Mouse (Mus musculus): ENCODE data around the gene H2-Q4. TPM values are rescaled to one million over a fixed set of nuclear protein-coding genes. Genes with fewer than 3 reads are reported as not detected.
"Not testable (repeated sequence)": the region's sequence is repeated elsewhere in the genome, so short reads cannot be mapped to it uniquely, and the experiment has no call there.

The H2-Q4 gene
- total RNA-seq (2021): 1 to 10 TPM; 1.7 to 2.3 TPM
- long read RNA-seq, experiment 1: 0 reads
- long read RNA-seq, experiment 2: 0 reads

DNA sequence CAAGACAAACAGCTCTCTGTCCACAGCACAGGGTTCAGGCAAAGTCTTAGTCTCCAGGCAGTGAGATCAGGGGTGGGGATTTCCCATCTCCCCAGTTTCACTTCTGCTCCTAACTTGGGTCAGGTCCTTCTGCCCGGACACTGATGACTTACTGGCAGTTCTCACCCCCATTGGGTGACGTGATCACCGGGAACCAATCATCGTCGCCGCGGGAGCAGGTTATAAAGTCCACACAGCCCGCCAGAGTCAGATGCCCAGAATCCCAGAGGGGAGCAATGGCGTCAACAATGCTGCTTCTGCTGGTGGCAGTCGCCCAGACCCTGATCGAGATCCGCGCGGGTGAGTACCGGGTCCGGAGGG lies at the start of gene H2-Q4:
TSS of gene H2-Q4 (plus strand) at position 249 of the 360 bp plus-strand sequence.
- DNase-seq (ENCODE audit: low spot score in 2 of 2): peak; percentile 81
- H3K4me3 ChIP-seq: peak within 1 kb of the TSS; percentile 61
- TF ChIP-seq CTCF (conservative IDR thresholded peaks at IDR 0.05): no peak
- H3K27ac ChIP-seq: peak within 1 kb of the TSS; percentile 5; the same call in 1 of the 2 replicates

DNA sequence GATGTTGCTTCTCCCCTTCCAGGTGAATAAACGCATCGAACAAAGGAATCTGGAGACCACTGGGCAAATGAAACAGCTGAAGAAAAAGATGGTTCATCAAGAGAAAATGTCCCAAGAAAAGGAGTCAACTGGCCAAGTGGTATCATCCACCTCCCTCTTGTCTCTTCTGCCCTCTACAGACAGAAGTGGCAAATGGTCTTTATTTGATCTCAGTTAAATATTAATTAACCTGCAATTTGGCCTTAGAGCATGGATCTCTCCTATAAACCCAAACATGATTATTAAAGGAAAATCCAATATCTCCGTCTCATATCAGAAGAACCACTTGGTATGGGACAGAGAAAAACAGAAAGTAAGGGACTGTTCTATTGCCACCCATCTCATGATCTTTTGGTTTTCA lies 49.7 kb upstream of the H2-Q4 start:
- DNase-seq (ENCODE audit: low spot score in 2 of 2): not testable (repeated sequence)

DNA sequence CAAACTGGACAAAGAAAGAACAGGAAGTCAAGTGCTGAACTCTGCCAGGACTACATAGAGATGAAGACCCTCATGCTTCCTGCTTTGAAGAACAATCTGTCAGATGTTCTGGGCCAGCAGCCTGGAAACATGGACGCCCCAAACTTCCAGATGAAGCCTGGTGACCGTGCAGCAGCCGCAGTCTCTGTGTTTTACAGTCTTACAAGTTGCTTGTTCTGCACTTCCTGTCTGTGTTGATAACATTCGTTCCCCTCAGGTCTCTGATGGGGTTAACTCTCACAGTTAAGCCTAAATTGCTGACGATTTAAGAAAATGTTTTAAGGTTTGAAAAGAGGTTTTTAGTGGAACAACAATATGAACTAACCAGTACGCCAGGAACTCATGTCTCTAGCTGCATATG lies 47.9 kb upstream of the H2-Q4 start:
- DNase-seq (ENCODE audit: low spot score in 2 of 2); H3K4me3 ChIP-seq; H3K27ac ChIP-seq: not testable (repeated sequence)

More for the DNA sequence above, 49.7 kb upstream of the H2-Q4 start:
- H3K27ac ChIP-seq, H3K4me3 ChIP-seq: not testable (repeated sequence)
- TF ChIP-seq CTCF (conservative IDR thresholded peaks at IDR 0.05): peak; percentile 47

DNA sequence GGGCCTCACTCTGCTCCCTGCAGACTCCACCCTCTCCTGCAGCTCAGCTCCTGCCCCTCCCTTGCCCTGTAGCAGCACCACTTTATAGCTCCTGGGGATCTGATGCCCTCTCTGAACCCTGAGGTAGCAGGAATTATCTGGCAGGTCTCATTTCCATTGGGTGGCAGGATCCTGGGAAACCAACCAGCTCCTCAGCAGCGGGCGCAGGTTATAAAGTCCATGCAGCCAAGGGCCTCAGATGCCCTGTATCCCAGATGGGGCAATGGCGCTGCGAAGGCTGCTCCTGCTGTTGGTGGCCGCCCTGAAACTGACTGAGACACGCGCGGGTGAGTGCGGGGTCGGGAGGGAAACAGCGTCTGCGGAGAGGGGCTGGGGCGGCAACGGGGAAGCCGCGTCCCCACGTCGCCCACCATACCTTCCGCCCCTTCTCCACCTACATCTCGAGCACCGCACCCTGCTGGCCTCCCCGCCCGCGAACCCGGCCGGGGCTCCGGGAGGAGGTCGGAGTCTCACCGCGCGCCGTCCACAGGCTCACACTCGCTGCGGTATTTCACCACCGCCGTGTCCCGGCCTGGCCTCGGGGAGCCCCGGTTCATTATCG lies 37.2 kb upstream of the H2-Q4 start, which contains the start of gene H2-Q2:
TSS of gene H2-Q2 (plus strand) at position 172 of the 601 bp plus-strand sequence.
- peak within 1 kb of the TSS; percentile 44 for H3K4me3 ChIP-seq
- no peak for TF ChIP-seq CTCF (conservative IDR thresholded peaks at IDR 0.05)
- no peak for DNase-seq (ENCODE audit: low spot score in 2 of 2)
- no peak within 1 kb of the TSS for H3K27ac ChIP-seq

DNA sequence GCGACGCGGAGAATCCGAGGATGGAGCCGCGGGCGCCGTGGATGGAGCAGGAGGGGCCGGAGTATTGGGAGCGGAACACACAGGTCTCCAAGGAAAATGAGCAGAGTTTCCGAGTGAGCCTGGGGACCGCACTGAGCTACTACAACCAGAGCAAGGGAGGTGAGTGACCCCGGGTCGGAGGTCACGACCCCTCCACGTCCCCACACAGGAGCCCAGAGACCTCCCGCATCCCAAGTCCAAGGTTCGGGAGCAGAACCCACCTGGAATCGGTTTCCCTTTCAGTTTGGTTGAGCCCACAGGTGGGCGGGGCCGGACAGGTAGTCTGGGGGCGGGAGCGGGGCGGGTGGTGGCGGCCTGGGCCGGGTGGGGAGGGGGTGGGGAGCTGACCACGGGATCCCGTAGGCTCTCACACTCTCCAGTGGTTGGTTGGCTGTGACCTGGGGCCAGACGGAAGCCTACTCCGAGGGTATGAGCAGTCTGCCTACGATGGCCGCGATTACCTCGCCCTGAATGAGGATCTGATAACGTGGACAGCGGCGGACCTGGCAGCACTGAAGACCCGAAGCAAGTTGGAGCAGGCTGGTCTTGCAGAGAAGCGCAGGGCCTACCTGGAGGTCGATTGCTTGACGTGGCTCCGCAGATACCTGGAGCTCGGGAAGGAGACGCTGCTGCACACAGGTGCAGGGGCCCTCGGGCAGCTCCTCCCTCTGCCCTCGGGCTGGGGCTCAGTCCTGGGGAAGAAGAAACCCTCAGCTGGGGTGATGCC lies 36.5 kb upstream of the H2-Q4 start:
- H3K4me3 ChIP-seq: peak overlapping the region; percentile 44
- DNase-seq (ENCODE audit: low spot score in 2 of 2): no peak
- TF ChIP-seq CTCF (conservative IDR thresholded peaks at IDR 0.05): no peak
- H3K27ac ChIP-seq: no peak overlapping the region

DNA sequence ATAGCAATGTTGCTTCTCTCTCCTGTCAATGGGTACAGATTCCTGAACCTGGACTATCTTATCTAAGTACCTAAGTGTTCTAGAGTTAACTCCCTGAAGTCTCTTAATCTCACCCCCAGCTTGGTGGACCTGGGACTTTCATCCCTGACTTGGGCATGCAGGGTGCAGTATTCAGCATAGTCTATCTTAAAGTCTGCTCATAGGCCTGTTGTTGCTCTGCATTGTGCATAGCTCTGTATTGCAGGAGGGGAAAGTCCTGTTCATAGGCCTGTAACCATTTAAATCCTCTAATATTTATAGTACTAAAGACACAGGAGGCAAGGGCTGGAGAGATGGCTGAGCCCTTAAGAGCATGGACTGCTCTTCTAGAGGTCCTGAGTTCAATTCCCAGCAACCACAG lies 31.8 kb upstream of the H2-Q4 start:
- DNase-seq (ENCODE audit: low spot score in 2 of 2); H3K4me3 ChIP-seq: not testable (repeated sequence)

DNA sequence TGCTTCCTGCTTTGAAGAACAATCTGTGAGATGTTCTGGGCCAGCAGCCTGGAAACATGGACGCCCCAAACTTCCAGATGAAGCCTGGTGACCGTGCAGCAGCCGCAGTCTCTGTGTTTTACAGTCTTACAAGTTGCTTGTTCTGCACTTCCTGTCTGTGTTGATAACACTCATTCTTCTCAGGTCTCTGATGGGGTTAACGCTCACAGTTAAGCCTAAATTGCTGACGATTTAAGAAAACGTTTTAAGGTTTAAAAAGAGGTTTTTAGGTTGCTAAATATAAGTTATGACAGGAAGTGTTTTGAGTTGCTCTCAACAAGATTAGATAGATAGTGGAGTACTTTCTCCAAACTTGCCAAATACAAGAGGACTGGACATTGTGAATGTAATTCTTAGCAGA lies 26.1 kb upstream of the H2-Q4 start:
- DNase-seq (ENCODE audit: low spot score in 2 of 2); H3K27ac ChIP-seq; H3K4me3 ChIP-seq: not testable (repeated sequence)

More for the DNA sequence above, 31.8 kb upstream of the H2-Q4 start:
- not testable (repeated sequence) for H3K27ac ChIP-seq

DNA sequence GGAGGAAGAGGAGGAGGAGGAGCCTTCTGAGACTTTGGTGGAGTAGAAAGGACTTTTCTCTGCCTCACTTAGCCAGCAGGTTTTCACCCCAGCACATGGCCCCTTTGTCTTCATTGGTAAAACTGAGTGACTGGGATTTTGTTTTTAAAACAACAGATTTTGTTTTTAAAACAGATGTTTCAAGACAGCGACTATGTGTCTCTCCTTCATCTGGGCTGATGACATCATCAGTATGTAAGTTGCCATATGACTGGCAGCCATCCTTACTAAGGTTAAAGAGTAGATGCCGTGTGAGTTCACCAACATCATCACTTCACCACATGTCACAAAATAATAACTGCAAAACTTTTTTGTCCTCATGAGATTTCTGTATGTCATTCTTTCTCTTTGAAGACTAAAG lies 25.3 kb upstream of the H2-Q4 start:
- TF ChIP-seq CTCF (conservative IDR thresholded peaks at IDR 0.05): no peak
- no peak for DNase-seq (ENCODE audit: low spot score in 2 of 2)
- Histone ChIP-seq H3K27ac (no peak overlapping the region), H3K4me3 (no peak overlapping the region)

DNA sequence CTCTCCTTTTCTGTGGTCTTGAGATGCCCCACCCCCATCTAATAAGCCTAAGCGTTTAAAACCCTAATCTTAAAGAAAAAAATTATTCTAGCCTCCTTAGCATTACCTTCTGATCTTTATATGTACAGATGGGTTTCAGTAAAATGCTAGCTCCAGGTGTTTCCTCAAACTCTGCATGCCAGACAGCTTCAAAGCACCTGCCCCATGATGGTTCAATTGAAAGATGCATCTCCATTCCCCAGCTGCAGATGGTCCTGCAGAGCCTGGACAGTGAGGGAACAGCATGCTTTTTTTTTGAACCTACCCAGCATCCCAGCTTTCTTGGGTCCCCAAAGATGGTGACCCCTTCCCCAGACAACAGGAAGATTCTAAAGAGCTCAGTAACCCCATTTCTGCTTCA lies 22.3 kb upstream of the H2-Q4 start:
- no peak for DNase-seq (ENCODE audit: low spot score in 2 of 2)
- TF ChIP-seq CTCF (conservative IDR thresholded peaks at IDR 0.05): no peak
- H3K27ac ChIP-seq: no peak overlapping the region
- H3K4me3 ChIP-seq: no peak overlapping the region

DNA sequence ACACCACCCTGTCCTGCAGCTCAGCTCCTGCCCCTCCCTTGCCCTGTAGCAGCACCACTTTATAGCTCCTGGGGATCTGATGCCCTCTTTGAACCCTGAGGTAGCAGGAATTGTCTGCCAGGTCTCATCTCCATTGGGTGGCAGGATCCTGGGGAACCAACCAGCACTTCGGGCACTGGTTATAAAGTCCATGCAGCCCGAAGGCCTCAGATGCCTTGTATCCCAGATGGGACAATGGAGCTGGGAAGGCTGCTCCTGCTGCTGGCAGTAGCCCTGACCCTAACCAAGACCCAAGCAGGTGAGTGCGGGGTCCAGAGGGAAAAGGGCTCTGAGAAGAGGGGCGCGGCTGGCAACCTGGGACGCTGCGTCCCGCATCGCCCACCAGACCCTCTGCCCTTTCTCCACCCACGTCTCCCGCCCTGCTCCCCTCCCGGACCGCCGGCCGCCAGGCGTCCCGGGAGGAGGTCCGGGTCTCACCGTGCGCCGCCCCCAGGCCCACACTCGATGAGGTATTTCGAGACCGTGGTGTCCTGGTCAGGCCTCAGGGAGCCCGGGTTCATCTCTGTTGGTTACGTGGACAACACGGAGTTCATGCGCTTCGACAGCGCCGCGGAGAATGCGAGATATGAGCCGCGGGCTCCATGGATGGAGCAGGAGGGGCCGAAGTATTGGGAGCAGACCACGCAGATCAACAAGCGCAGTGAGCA lies 20.5 kb upstream of the H2-Q4 start:
- no peak for TF ChIP-seq CTCF (conservative IDR thresholded peaks at IDR 0.05)
- Histone ChIP-seq H3K27ac (no peak overlapping the region), H3K4me3 (peak overlapping the region; percentile 22; the same call in 1 of the 2 replicates)
- no peak for DNase-seq (ENCODE audit: low spot score in 2 of 2)

DNA sequence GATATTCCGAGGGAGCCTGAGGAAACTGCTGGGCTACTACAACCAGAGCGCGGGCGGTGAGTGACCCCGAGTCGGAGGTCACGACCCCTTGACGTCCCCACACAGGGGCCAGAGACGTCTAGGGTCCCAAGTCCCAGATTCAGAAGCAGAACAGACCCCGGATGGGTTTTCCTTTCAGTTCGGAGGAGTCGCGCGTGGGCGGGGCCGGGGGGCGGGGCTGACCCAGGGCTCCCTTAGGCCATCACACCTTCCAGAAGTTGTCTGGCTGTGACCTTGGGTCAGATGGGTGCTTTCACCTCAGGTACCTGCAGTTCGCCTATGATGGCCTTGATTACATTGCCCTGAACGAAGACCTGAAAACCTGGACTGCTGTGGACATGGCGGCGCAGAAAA lies 20.0 kb upstream of the H2-Q4 start:
- TF ChIP-seq CTCF (conservative IDR thresholded peaks at IDR 0.05): no peak
- Histone ChIP-seq H3K4me3 (peak overlapping the region; percentile 22; the same call in 1 of the 2 replicates), H3K27ac (no peak overlapping the region)
- no peak for DNase-seq (ENCODE audit: low spot score in 2 of 2)

DNA sequence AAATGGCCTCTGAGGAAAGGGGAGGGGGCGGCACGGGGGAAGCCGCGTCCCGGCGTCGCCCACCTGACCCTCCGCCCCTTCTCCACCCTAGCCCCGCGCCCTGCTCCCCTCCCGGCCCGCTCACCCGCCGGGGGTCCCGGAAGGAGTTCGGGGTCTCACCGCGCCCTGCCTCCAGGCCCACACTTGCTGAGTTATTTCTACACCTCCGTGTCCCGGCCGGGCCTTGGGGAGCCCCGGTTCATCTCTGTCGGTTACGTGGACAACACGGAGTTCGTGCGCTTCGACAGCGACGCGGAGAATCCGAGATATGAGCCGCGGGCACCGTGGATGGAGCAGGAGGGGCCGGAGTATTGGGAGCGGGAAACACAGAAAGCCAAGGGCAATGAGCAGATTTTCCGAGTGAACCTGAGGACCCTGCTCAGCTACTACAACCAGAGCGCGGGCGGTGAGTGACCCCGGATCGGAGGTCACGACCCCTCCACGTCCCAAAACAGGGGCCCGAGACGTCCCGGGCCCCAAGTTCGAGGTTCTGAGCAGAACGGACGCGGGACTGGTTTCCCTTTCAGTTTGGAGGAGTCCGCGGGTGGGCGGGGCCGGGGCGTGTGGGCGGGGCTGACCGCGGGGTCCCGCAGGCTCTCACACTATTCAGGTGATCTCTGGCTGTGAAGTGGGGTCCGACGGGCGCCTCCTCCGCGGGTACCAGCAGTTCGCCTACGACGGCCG lies 473 bp downstream of the H2-Q4 start:
- H3K4me3 ChIP-seq: peak overlapping the region; percentile 61
- no peak for TF ChIP-seq CTCF (conservative IDR thresholded peaks at IDR 0.05)
- no peak for DNase-seq (ENCODE audit: low spot score in 2 of 2)
- peak overlapping the region; percentile 5; the same call in 1 of the 2 replicates for H3K27ac ChIP-seq

DNA sequence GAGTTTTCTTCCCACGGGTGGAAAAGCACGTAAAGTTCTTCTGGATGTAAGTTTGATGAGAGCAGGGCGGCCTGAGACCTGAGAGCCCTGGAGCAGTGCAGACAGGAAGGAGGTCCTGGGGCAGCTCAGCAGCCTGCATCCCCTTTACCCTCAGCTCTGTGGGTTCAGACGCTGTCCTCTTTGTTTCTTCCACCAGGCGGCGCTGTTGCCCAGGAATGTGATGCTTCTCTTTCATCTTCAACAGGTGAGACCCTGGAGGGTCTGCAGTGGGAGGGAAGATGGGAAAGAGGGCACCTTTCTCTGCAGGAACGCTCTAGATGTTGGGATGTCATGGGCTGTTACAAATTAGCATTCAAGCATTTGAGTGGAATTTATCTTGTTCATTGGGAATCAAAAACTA lies 10.4 kb downstream of the H2-Q4 start:
- H3K4me3 ChIP-seq; DNase-seq (ENCODE audit: low spot score in 2 of 2); H3K27ac ChIP-seq: not testable (repeated sequence)
- TF ChIP-seq CTCF (conservative IDR thresholded peaks at IDR 0.05): peak; percentile 64

DNA sequence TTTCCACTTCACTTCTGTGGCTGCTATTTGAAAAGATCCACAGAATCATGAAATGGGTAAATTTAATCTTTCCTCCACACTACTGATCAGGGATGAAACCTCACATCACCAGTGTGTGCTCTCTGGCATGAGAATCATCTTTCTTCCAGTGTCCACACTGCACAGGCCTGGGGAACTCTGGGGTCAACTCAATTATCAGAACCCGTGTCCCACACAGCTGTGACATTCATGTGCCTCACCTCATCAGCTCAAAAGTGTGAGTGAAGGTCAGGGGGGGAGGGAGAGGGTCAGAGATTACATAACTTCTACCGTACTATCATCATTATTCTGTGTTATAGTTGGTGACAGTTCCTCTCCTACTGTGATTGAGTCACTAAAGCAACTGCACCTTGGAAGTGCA lies 13.3 kb downstream of the H2-Q4 start:
- not testable (repeated sequence) for H3K27ac ChIP-seq

DNA sequence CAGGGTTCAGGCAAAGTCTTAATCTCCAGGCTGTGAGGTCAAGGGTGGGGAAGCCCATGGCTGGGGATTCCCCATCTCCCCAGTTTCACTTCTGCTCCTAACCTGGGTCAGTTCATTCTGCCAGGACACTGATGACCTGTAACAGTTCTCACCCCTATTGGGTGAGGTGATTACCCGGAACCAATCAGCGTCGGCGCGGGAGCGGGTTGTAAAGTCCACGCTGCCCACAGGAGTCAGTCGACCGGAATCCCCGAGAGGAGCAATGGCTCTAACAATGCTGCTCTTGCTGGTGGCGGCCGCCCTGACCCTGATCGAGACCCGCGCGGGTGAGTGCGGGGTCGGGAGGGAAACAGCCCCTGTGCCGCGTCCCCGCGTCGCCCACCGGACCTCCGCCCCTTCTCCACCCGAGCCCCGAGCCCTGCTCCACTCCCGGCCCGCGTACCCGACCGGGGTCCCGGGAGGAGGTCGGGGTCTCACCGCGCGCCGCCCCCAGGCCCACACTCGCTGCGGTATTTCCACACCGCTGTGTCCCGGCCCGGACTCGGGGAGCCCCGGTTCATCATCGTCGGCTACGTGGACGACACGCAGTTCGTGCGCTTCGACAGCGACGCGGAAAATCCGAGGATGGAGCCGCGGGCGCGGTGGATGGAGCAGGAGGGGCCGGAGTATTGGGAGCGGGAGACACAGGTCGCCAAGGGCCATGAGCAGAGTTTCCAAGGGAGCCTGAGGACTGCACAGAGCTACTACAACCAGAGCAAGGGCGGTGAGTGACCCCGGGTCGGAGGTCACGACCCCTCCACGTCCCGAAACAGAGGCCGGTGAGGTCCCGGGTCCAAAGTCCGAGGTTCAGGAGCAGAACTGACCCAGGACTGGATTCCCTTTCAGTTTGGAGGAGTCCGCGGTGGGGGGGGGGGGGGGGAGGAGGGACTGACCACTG lies 14.7 kb downstream of the H2-Q4 start:
- not testable (repeated sequence) for H3K27ac ChIP-seq; H3K4me3 ChIP-seq; DNase-seq (ENCODE audit: low spot score in 2 of 2)

More for the DNA sequence above, 13.3 kb downstream of the H2-Q4 start:
- DNase-seq (ENCODE audit: low spot score in 2 of 2); H3K4me3 ChIP-seq: not testable (repeated sequence)

DNA sequence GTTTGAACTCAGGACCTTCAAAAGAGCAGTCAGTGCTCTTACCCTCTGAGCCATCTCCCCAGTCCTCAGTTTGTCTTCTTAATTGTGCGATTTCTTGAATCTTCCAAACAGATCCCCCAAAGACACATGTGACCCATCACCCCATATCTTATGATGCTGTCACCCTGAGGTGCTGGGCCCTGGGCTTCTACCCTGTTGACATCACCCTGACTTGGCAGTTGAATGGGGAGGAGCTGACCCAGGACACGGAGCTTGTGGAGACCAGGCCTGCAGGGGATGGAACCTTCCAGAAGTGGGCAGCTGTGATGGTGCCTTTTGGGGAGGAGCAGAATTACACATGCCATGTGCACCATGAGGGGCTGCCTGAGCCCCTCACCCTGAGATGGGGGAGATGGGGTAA lies 17.5 kb downstream of the H2-Q4 start:
- H3K27ac ChIP-seq; DNase-seq (ENCODE audit: low spot score in 2 of 2); H3K4me3 ChIP-seq: not testable (repeated sequence)
